In the genomic region with DNA sequence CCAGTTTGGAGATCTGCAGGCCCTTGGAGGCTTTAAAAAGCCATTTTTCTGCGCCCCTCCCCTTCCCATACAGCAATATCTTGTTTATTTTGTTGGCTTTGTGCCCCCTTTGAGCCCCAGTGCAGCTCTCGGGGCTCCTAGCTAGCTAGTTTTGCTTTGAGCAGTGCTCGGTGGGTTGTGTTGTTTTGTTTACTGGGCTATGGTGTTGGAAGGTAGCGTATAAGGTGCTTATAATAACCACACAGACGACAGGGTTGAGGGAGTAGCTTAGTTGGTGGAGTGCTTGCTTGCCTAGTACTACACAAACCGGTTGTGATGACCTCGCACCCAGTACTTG, we compare ENCODE assay signal across 8 mouse cellular contexts. TPM values are rescaled to one million over a fixed set of nuclear protein-coding genes. Genes with fewer than 3 reads are reported as not detected.
DNase-seq lines count a peak whose midpoint lies in the region; ATAC-seq and TF ChIP-seq lines count a peak whose summit lies in the region.

No protein-coding gene starts in this region.

- peak overlapping the region; percentile 94 for H3K9ac ChIP-seq in heart, embryonic 16.5 days (ENCODE audit: low read length)
- peak overlapping the region; percentile 75 for H3K9ac ChIP-seq in MEL (ENCODE audit: control insufficient read depth, low read depth, low read length, poor library complexity, severe bottlenecking)

- peaks cover 31% of the 10 kb centered on the region for H3K79me2 ChIP-seq in MEL (ENCODE audit: control insufficient read depth, insufficient read depth, low read length, poor library complexity)

- peaks cover 4% of the 10 kb centered on the region for H3K36me3 ChIP-seq in heart, embryonic 16.5 days (ENCODE audit: control insufficient read depth, insufficient read depth)
- peaks cover 4 to 22% of the 10 kb centered on the region in 2 experiments for H3K36me3 ChIP-seq in MEL (ENCODE audit: control insufficient read depth in 1 of 2, insufficient read depth in 2 of 2, low read length in 2 of 2)
- peaks cover 24% of the 10 kb centered on the region for H3K36me3 ChIP-seq in megakaryocyte, embryonic 14.5 days (replicated peaks; ENCODE audit: low read length)

- no peaks in the 10 kb centered on the region for H3K27me3 ChIP-seq in heart, embryonic 16.5 days (ENCODE audit: control insufficient read depth, insufficient read depth, low read length)
- no peaks in the 10 kb centered on the region for H3K27me3 ChIP-seq in MEL (ENCODE audit: control insufficient read depth in 1 of 2, insufficient read depth in 2 of 2, low read length in 2 of 2)
- H3K27me3 ChIP-seq in megakaryocyte, embryonic 14.5 days (replicated peaks): no peaks in the 10 kb centered on the region

- H3K4me3 ChIP-seq in heart, embryonic 16.5 days (ENCODE audit: low read length): peak overlapping the region; percentile 89
- H3K4me3 ChIP-seq in MEL (ENCODE audit: control insufficient read depth in 1 of 2, insufficient read depth in 1 of 2, low read depth in 2 of 2, low read length in 2 of 2): peak overlapping the region; percentile 84 to 87
- H3K4me3 ChIP-seq in megakaryocyte, embryonic 14.5 days (replicated peaks): peak overlapping the region; percentile 97

- no peaks in the 10 kb centered on the region for H3K9me3 ChIP-seq in heart, embryonic 16.5 days (replicated peaks; ENCODE audit: control insufficient read depth, low read length)
- H3K9me3 ChIP-seq in MEL (replicated peaks; ENCODE audit: insufficient read depth, low read length): no peaks in the 10 kb centered on the region
- no peaks in the 10 kb centered on the region for H3K9me3 ChIP-seq in megakaryocyte, embryonic 14.5 days

- peak overlapping the region; percentile 74 for H3K27ac ChIP-seq in heart, embryonic 16.5 days (ENCODE audit: low read length)
- peak overlapping the region; percentile 15; the same call in 1 of the 2 replicates for H3K27ac ChIP-seq in MEL (ENCODE audit: control insufficient read depth, low read depth, low read length)

- no peak for ATAC-seq in heart, embryonic 16.5 days (replicated peaks; ENCODE audit: extremely low read depth, insufficient read depth, low FRiP score)

- no peak for TF ChIP-seq EP300 in MEL (IDR thresholded peaks at IDR 0.05; ENCODE audit: low read depth in 1 of 2, low read length in 2 of 2)

- no peak for TF ChIP-seq POLR2A in MEL (IDR thresholded peaks at IDR 0.05; ENCODE audit: control insufficient read depth in 1 of 2, insufficient read depth in 1 of 2, low read depth in 1 of 2, low read length in 2 of 2, poor library complexity in 1 of 2)

- DNase-seq in heart, adult 18-20 months: no peak
- DNase-seq in MEL (ENCODE audit: low read depth, low spot score): no peak
- peak; percentile 9 for DNase-seq in gonadal fat pad, adult 2 months (ENCODE audit: low read depth)
- DNase-seq in right cerebral cortex, postnatal 25 days: no peak
- DNase-seq in layer of hippocampus, adult 9-11 months: no peak
- DNase-seq in layer of hippocampus, adult 9-10 months (ENCODE audit: low spot score): no peak

- H3K4me1 ChIP-seq in heart, embryonic 16.5 days (ENCODE audit: control insufficient read depth, insufficient read depth, low read length): peaks cover 7% of the 10 kb centered on the region; the same call in 1 of the 2 replicates
- peaks cover 4 to 10% of the 10 kb centered on the region in 2 experiments for H3K4me1 ChIP-seq in MEL (ENCODE audit: control insufficient read depth in 1 of 2, insufficient read depth in 2 of 2, low read length in 2 of 2)
- peaks cover 30% of the 10 kb centered on the region for H3K4me1 ChIP-seq in megakaryocyte, embryonic 14.5 days

- peak overlapping the region; percentile 90 for H3K4me2 ChIP-seq in heart, embryonic 16.5 days (ENCODE audit: low read depth, low read length)

- TF ChIP-seq CTCF in MEL (IDR thresholded peaks at IDR 0.05 in 2 of 3, conservative IDR thresholded peaks at IDR 0.05 in 1 of 3; ENCODE audit: control insufficient read depth in 1 of 3, insufficient read depth in 1 of 3, low read depth in 2 of 3, low read length in 3 of 3, poor library complexity in 1 of 3, severe bottlenecking in 1 of 3): no peak

- 13% methylated on average over 7 of the region's 7 CpGs for WGBS in heart, embryonic 16.5 days

- TF ChIP-seq RAD21 in MEL (IDR thresholded peaks at IDR 0.05; ENCODE audit: low read depth, low read length): no peak

TF ChIP-seq in MEL, 35 proteins besides CTCF, POLR2A, EP300 and RAD21:
- TF ChIP-seq MAFK (IDR thresholded peaks at IDR 0.05; ENCODE audit: borderline replicate concordance, low read depth, low read length) (no peak), BHLHE40 (IDR thresholded peaks at IDR 0.05; ENCODE audit: borderline replicate concordance, low read depth, low read length) (no peak), SMC3 (IDR thresholded peaks at IDR 0.05; ENCODE audit: low read depth, low read length) (no peak), MAZ (IDR thresholded peaks at IDR 0.05; ENCODE audit: low read depth, low read length) (no peak), JUND (IDR thresholded peaks at IDR 0.05; ENCODE audit: low read depth, low read length) (no peak), MYC (IDR thresholded peaks at IDR 0.05; ENCODE audit: low read depth, low read length) (no peak), KAT2A (conservative IDR thresholded peaks at IDR 0.05; ENCODE audit: low read depth, low read length) (no peak), RCOR1 (IDR thresholded peaks at IDR 0.05; ENCODE audit: low read depth, low read length) (no peak), USF1 (IDR thresholded peaks at IDR 0.05; ENCODE audit: low read depth, low read length) (no peak)

RNA-seq across cellular contexts. Expression of a gene that starts 0.6 kb away (rescaled TPM):
- polyA plus RNA-seq in heart, embryonic 16.5 days (2015; fragmentation: Nextera tagmentation; extraction: Ambion mirVana): 11.3 and 14.5 TPM in 2 replicates
- 1 to 10 TPM; 5.9 to 6.0 TPM for total RNA-seq in heart, adult 18-20 months (2021)
- 7.9 and 9.0 TPM in 2 replicates for total RNA-seq in MEL (2012; rRNA removed)
- 10 to 100 TPM in 1 of 2 experiments, not detected in 1; 18.6 TPM for polyA plus RNA-seq in MEL (2012; ENCODE audit: insufficient read depth in 1 of 2, insufficient read length in 2 of 2, low read depth in 1 of 2, low replicate concordance in 2 of 2, missing spikeins in 1 of 2)
- 4.4 and 4.8 TPM in 2 replicates for polyA plus RNA-seq in gonadal fat pad, adult 2 months (2012; rRNA removed)
- polyA plus RNA-seq in megakaryocyte, embryonic 14.5 days (2012; ENCODE audit: insufficient read depth, low replicate concordance): 0.64 and 3.0 TPM in 2 replicates
